Mouse (Mus musculus): ENCODE data around the gene Tmem200a.

GRCm38 (mm10) chr10:25961066-25961465, 117.8 kb downstream of the Tmem200a start:
- TF ChIP-seq CTCF (conservative IDR thresholded peaks at IDR 0.05; ENCODE audit: insufficient read depth, insufficient read length, low read depth, low read length) (no peak), POLR2A (IDR thresholded peaks at IDR 0.05; ENCODE audit: low read depth, low read length) (no peak)
